Mouse (Mus musculus) liver, postnatal 0 days (tissue): ENCODE results near the gene Ear1.
"Not testable (repeated sequence)": the region's sequence is repeated elsewhere in the genome, so short reads cannot be mapped to it uniquely, and the experiment has no call there.

Experiments used
- CTCF ChIP-seq: sonication (generic); IDR thresholded peaks from 2 replicates; pipeline ENCODE4 v1.5.1; 2016; ENCODE audit warnings: antibody characterized with exemption, low read depth
- EP300 ChIP-seq: IDR thresholded peaks from 2 replicates; pipeline ENCODE4 v1.6.1; 2016; ENCODE audit warnings: antibody characterized with exemption, low read depth, mild to moderate bottlenecking

DNA sequence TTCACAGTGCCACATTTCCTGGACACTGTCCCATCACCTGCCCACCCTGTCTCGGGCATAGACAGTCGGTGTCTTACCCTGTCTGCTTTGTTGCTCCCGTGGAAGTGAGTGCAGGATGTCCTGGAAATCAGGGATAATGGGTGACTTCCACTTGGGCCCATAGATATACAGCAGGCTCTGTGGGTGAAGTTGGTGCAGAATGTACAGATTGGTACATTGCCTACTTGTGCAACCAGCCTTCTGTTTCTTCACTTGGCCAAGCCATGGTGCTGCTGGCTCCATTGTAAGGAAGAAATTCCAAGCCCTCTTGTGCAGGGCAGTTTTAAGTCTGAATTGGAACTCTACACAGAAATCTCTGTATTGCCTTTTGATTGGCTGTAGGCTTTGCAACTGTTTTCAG, 48.1 kb upstream of the Ear1 start, which contains the start of gene Ear10:
- not testable (repeated sequence) for TF ChIP-seq CTCF, EP300
